ENCODE assay signal across 8 mouse cellular contexts in the genomic region with DNA sequence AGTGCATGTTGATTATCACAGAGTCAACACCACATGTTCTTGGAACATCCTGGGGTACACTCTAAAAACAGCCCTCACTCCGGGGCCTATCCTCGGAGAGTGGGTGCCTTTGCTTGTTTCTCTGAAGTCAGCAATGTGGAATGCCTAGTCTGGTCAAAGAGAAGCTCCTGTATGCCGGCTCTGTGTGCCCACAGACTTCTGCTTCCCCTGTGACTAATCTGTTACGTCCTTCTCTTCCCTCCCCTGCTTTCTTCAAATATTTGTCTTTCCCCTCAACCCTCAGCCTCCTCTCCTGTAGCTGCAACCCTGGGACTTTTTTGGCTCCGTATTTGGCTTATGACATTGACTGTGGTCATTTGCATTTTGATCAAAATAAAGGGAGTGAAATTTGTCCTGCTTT.
DNase-seq lines count a peak whose midpoint lies in the region; ATAC-seq and TF ChIP-seq lines count a peak whose summit lies in the region.

No protein-coding gene starts in this region.

- no peak for TF ChIP-seq POLR2A in spleen, adult 2 months (IDR thresholded peaks at IDR 0.05; ENCODE audit: low read depth, low read length)
- TF ChIP-seq POLR2A in olfactory bulb, adult 2 months (IDR thresholded peaks at IDR 0.05; ENCODE audit: insufficient read depth, low read depth, low read length) = no peak

- whole genome bisulfite sequencing in spleen, adult 2 months = 14% methylated on average over 5 of the region's 5 CpGs
- 10% methylated on average over 5 of the region's 5 CpGs for WGBS in olfactory bulb, adult 2 months
- 75% methylated on average over 5 of the region's 5 CpGs for WGBS in forebrain, embryonic 13.5 days

- intact Hi-C loops in gastrocnemius, adult 2 months (cut with DNase I) = no loop called here
- intact Hi-C loops in left cerebral cortex, postnatal 25 days (cut with DNase I) = loop anchor here (1.0 to 5.0 kb wide), 3 partner anchors 45 to 97 kb away; partner anchors contain the start of gene Ano6

- no peak overlapping the region for H3K4me3 ChIP-seq in gastrocnemius, adult 2 months
- no peak overlapping the region for H3K4me3 ChIP-seq in spleen, adult 2 months (ENCODE audit: extremely low read depth, insufficient read depth, insufficient read length)
- H3K4me3 ChIP-seq in olfactory bulb, adult 2 months (ENCODE audit: insufficient read depth, low read depth, low read length) = no peak overlapping the region
- no peak overlapping the region for H3K4me3 ChIP-seq in forebrain, embryonic 13.5 days

- H3K27me3 ChIP-seq in spleen, adult 2 months (ENCODE audit: control insufficient read depth, insufficient read depth, low read length) = no peaks in the 10 kb centered on the region
- no peaks in the 10 kb centered on the region for H3K27me3 ChIP-seq in forebrain, embryonic 13.5 days

- no peak for TF ChIP-seq CTCF in gastrocnemius, adult 2 months (IDR thresholded peaks at IDR 0.05)
- no peak for TF ChIP-seq CTCF in spleen, adult 2 months (IDR thresholded peaks at IDR 0.05; ENCODE audit: extremely low read depth, insufficient read depth, insufficient read length, insufficient replicate concordance)
- TF ChIP-seq CTCF in olfactory bulb, adult 2 months (IDR thresholded peaks at IDR 0.05; ENCODE audit: insufficient read depth, low read depth, low read length) = no peak

- H3K4me2 ChIP-seq in forebrain, embryonic 13.5 days = no peak overlapping the region

- H3K9ac ChIP-seq in forebrain, embryonic 13.5 days = no peak overlapping the region

- no peak for ATAC-seq in cerebellum, adult (ENCODE audit: insufficient number of reproducible peaks, low FRiP score, low TSS enrichment)
- ATAC-seq in forebrain, embryonic 13.5 days = no peak

- no peaks in the 10 kb centered on the region for H3K9me3 ChIP-seq in forebrain, embryonic 13.5 days (replicated peaks)

- no peak for DNase-seq in gastrocnemius, adult 2 months
- DNase-seq in gastrocnemius, adult 18-20 months (ENCODE audit: low spot score) = no peak
- no peak for DNase-seq in spleen, adult 2 months (ENCODE audit: low read depth in 1 of 2, low spot score in 2 of 2)
- DNase-seq in spleen, adult 12 weeks (ENCODE audit: low spot score) = no peak
- DNase-seq in left cerebral cortex, postnatal 25 days (ENCODE audit: low spot score in 2 of 2) = peak; percentile 43 to 81

- peak overlapping the region; percentile 74 for H3K27ac ChIP-seq in gastrocnemius, adult 2 months
- peak overlapping the region; percentile 13; the same call in 1 of the 2 replicates for H3K27ac ChIP-seq in spleen, adult 2 months (ENCODE audit: insufficient read depth, low read length)
- peak overlapping the region; percentile 91 for H3K27ac ChIP-seq in olfactory bulb, adult 2 months (ENCODE audit: insufficient read depth, low read depth, low read length)
- no peak overlapping the region for H3K27ac ChIP-seq in forebrain, embryonic 13.5 days

- H3K36me3 ChIP-seq in spleen, adult 2 months (ENCODE audit: control insufficient read depth, insufficient read depth, low read length) = no peaks in the 10 kb centered on the region
- no peaks in the 10 kb centered on the region for H3K36me3 ChIP-seq in forebrain, embryonic 13.5 days (ENCODE audit: poor library complexity, severe bottlenecking)

- peaks cover 10% of the 10 kb centered on the region for H3K4me1 ChIP-seq in spleen, adult 2 months (ENCODE audit: control insufficient read depth, insufficient read depth, insufficient read length)
- peaks cover 29% of the 10 kb centered on the region for H3K4me1 ChIP-seq in olfactory bulb, adult 2 months (ENCODE audit: control insufficient read depth, insufficient read depth, low read length)
- H3K4me1 ChIP-seq in forebrain, embryonic 13.5 days = peaks cover 15% of the 10 kb centered on the region; the same call in 1 of the 2 replicates

Comparison
In these comparisons a context has a peak if more than half of its experiments do, and no peak if none do; other contexts are left out.
1. DNase-seq: peak in left cerebral cortex, postnatal 25 days (2 of 2); none in gastrocnemius, adult 2 months (single experiment), gastrocnemius, adult 18-20 months (single experiment), spleen, adult 2 months (0 of 2) and spleen, adult 12 weeks (single experiment).